Mouse (Mus musculus): Measurements from ENCODE around the gene Sgsh. TPM values are rescaled to one million over a fixed set of nuclear protein-coding genes. Genes with fewer than 3 reads are reported as not detected.

The Sgsh gene
- polyA plus RNA-seq, 1 experiment from 2014 or later: 7.3 TPM

- no peaks in the 10 kb centered on the region for H3K27me3 ChIP-seq (ENCODE audit: control insufficient read depth, insufficient read depth, low read length)
- no peaks in the 10 kb centered on the region for H3K9me3 ChIP-seq (ENCODE audit: control insufficient read depth, low read length)
- peaks cover 30% of the 10 kb centered on the region for H3K36me3 ChIP-seq (ENCODE audit: control insufficient read depth, insufficient read depth, low read length)
- ATAC-seq (replicated peaks; ENCODE audit: low FRiP score) (no peak), DNase-seq (ENCODE audit: low spot score) (no peak)
- H3K4me3 ChIP-seq (ENCODE audit: low read depth, low read length): no peak overlapping the region
- 0 out of 2 replicates have a peak overlapping the region, but pooled peaks have one; percentile 96 for H3K9ac ChIP-seq (ENCODE audit: low read length)
- 89% methylated on average over 6 of the region's 6 CpGs for WGBS
- peaks cover 9% of the 10 kb centered on the region for H3K4me1 ChIP-seq (replicated peaks; ENCODE audit: control insufficient read depth, insufficient read depth, low read length)
- H3K27ac ChIP-seq (ENCODE audit: low read depth, low read length): no peak overlapping the region
- 0 out of 2 replicates have a peak overlapping the region, but pooled peaks have one; percentile 24 for H3K4me2 ChIP-seq (ENCODE audit: low read depth, low read length, severe bottlenecking)
These were observed 57.3 kb downstream of the Sgsh start for GRCm38 (mm10) chr11:119297996-119298395.

MicroRNAs encoded within 50 kb of the gene (microRNA counts, 519-probe panel; counts per million panel counts)
- microRNA mmu-miR-1932: 31.2 counts per million

Small RNA genes lying within 50 kb of the gene (microRNA-seq; reads per million reads assigned to microRNA genes)
- not detected for gene Mir1932 (ENCODE audit: insufficient number of aligned reads)

Other genes starting within 250 kb of the Sgsh start
- 20.4 and 20.8 TPM in 2 replicates for gene Tbc1d16, start 127.0 kb downstream of the Sgsh start, polyA plus RNA-seq (2014; fragmentation: Nextera tagmentation; extraction: Ambion mirVana)
- gene Ccdc40, start 127.0 kb downstream of the Sgsh start, polyA plus RNA-seq (2014; fragmentation: Nextera tagmentation; extraction: Ambion mirVana): 19.5 and 22.1 TPM in 2 replicates
- 28.4 and 28.7 TPM in 2 replicates for gene Gaa, start 87.6 kb downstream of the Sgsh start, polyA plus RNA-seq (2014; fragmentation: Nextera tagmentation; extraction: Ambion mirVana)
- gene Eif4a3, start 55.4 kb downstream of the Sgsh start, polyA plus RNA-seq (2014; fragmentation: Nextera tagmentation; extraction: Ambion mirVana): 409 and 463 TPM in 2 replicates
- 0.15 TPM in 1 of 2 replicates, not detected in the other for gene Card14, start 47.8 kb downstream of the Sgsh start, polyA plus RNA-seq (2014; fragmentation: Nextera tagmentation; extraction: Ambion mirVana)
- gene Slc26a11, start within 50 bp of the Sgsh start, polyA plus RNA-seq (2014; fragmentation: Nextera tagmentation; extraction: Ambion mirVana): 7.2 and 7.9 TPM in 2 replicates
- gene Rnf213, start 37.6 kb upstream of the Sgsh start, polyA plus RNA-seq (2014; fragmentation: Nextera tagmentation; extraction: Ambion mirVana): 1.8 and 2.1 TPM in 2 replicates
- gene Endov, start 135.8 kb upstream of the Sgsh start, polyA plus RNA-seq (2014; fragmentation: Nextera tagmentation; extraction: Ambion mirVana): 18.4 and 21.0 TPM in 2 replicates
- gene Nptx1, start 192.2 kb upstream of the Sgsh start, polyA plus RNA-seq (2014; fragmentation: Nextera tagmentation; extraction: Ambion mirVana): 3.2 and 3.3 TPM in 2 replicates
- gene Rptor, start 247.4 kb upstream of the Sgsh start, polyA plus RNA-seq (2014; fragmentation: Nextera tagmentation; extraction: Ambion mirVana): 18.6 and 19.2 TPM in 2 replicates

Data from forebrain, embryonic 11.5 days (tissue).